Mouse (Mus musculus) brown adipose tissue, adult 24 weeks (tissue): ENCODE results near the gene Fam169b. TPM values are rescaled to one million over a fixed set of nuclear protein-coding genes. Genes with fewer than 3 reads are reported as not detected.

ENCODE experiments used
- H3K27ac ChIP-seq: fragments of 200-500 bp; replicated peaks from 2 replicates; pipeline ENCODE4 v1.5.1; 2012; ENCODE audit warnings: low read depth, mild to moderate bottlenecking, low read length
- H3K4me1 ChIP-seq: fragments of 200-500 bp; 2 replicates; pipeline ENCODE4 v1.6.1; 2012; ENCODE audit warnings: low read length, mixed read lengths; ENCODE audit not compliant: control insufficient read depth, insufficient read depth, insufficient read length
- H3K4me3 ChIP-seq: fragments of 200-500 bp; 2 replicates; pipeline ENCODE4 v1.5.1; 2012; ENCODE audit warnings: low read depth, mild to moderate bottlenecking, low read length, moderate library complexity; ENCODE audit not compliant: insufficient read depth
- polyA plus RNA-seq: library from polyadenylated mRNA; stranded (reverse); fragments of >200 nt; gene quantifications from 2 replicates; pipeline ENCODE4 v1.2.4, GENCODE M21; 2012; ENCODE audit not compliant: missing spikeins, insufficient read depth, insufficient read length

Gene Fam169b
- not detected in 2 replicates for polyA plus RNA-seq

DNA sequence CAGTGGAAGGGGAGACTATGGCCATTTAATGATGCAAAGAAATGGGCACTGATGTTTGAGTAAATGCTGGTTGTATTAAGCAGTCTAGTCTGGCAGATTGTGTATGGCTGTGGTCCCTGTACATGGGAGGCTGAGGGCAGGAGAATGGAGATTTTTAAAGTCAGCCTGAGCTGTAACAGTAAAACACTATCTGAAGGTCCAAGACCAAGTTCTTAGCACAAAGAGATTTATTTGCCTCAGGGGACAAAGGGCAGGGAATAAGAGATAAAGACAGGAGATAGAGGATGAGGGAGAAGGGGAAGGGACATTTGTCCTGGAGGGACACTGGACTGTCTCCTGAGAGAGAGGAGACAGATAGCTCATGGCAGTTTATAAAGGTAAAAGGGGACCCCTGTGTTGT lies at the start of gene Fam169b:
Fam169b (plus strand) TSS at position 325 of the 400 bp plus-strand sequence.
- no peak within 1 kb of the TSS for H3K4me3 ChIP-seq
- no peak within 1 kb of the TSS for H3K27ac ChIP-seq
- peaks cover 7% of the 10 kb centered on the region; the same call in 1 of the 2 replicates for H3K4me1 ChIP-seq

DNA sequence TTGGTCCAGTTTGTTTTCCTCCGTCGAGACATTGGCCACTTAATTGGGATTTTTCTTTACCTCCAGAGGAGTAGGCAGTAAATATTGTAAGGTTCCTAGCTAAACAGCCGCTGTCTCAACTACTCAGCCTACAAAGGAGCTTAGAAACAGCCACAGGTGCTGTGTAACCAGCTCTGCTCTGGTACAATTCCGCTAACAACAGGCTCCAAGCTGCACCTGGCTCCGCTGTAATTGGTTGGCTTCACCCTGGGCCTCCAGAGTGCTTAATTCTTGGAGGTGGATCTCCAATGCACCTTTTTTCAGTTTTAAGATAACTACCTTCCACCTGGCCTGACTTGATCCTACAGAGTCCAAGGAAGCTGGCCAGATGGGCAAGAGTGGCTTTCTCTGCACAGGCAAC lies 49.6 kb upstream of the Fam169b start:
- Histone ChIP-seq H3K4me3 (no peak overlapping the region), H3K27ac (no peak overlapping the region; the same call in 1 of the 2 replicates), H3K4me1 (peaks cover 11% of the 10 kb centered on the region; the same call in 1 of the 2 replicates)

DNA sequence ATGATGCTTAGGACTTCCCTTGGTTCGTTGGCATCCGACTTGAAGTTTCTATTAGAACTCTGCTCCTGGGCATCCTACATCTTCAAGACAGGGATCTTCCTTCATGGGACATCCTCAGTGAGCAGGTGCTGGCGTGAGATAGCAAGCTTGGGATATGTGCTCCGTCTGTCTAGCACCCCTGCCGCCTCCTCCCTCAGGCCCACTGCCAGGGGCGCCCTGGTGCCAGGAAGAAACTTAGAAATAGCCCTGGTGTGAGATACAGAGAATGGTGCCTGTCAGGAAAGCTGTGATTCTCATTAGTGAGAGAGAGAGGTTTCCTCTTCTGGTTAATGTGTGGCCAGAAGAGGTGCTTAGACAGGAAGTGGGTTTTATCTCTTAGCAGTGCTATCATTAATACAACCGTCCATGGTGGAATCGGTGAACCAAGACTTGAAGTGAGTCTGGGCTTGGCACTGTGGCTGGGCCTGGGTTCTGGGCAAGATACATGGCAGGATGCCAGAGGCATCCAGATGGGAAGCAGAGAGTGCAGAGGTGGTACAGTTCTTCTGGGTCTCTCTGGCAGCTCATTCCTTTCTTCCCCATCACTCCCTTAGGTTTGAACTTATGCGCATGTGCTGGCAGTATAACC lies 48.1 kb upstream of the Fam169b start:
- Histone ChIP-seq H3K4me1 (peaks cover 11% of the 10 kb centered on the region; the same call in 1 of the 2 replicates), H3K27ac (no peak overlapping the region), H3K4me3 (no peak overlapping the region)

DNA sequence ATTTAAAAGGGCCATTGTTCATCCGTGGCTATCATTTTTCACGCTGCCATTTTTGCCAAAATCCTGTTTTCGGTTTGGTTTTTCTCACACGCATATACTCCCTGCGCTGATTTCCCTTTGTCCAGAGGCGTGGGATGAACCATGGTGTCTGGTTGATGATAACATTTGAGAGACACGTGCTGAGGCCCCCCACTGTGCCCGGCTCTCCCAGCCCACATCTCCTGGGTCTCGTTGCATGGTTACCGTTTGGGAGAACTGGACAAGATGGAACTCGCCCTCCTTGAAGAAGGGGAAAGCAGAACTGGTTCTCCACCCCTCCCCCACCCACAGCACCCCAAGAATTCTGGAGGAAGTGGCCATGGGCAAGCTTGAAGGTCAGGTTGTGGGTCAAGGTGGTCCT lies 46.6 kb upstream of the Fam169b start:
- H3K4me1 ChIP-seq = peaks cover 7% of the 10 kb centered on the region; the same call in 1 of the 2 replicates
- no peak overlapping the region for H3K27ac ChIP-seq
- H3K4me3 ChIP-seq = no peak overlapping the region

DNA sequence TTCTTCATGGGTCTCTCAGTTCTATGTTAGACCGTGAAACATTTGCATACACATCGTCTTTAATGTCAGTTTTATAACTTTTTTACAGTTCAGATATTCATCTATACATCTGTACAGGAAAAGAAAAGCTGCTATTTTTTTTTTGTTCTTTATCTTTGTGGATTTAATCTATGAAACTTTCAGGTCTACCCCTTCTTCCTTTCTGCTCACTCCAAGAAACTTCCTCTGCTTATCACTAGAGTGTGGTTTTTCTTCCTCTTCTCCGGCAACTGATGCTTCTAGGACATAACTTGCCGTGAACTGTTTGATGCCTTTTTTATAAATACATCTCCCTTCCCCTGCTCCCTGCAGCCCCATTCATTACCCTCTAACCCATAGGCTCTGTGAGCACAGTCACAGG lies 46.0 kb upstream of the Fam169b start:
- H3K27ac ChIP-seq = no peak overlapping the region
- H3K4me3 ChIP-seq = no peak overlapping the region
- H3K4me1 ChIP-seq = peaks cover 2% of the 10 kb centered on the region; the same call in 1 of the 2 replicates

DNA sequence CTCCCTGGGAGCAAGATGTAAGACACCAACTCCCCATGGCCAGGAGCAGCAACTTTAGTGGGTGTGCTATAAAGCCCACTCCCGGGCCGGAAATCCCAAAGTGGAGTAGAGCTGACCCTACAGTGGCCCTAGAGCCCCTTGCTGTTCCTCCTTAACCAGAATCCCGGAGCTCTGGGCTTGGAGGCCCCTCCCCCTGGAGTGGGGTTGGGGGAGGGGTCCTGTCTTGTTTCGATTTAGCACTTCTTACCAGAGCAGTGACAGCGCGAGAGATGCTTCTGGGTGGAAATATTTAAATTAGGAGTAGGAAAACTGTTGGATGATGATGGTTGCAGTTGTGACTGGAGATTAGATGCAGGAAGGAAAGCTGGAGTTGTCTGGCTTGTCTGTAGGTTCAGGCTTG lies 45.1 kb upstream of the Fam169b start:
- H3K27ac ChIP-seq = no peak overlapping the region
- no peaks in the 10 kb centered on the region for H3K4me1 ChIP-seq
- no peak overlapping the region for H3K4me3 ChIP-seq

DNA sequence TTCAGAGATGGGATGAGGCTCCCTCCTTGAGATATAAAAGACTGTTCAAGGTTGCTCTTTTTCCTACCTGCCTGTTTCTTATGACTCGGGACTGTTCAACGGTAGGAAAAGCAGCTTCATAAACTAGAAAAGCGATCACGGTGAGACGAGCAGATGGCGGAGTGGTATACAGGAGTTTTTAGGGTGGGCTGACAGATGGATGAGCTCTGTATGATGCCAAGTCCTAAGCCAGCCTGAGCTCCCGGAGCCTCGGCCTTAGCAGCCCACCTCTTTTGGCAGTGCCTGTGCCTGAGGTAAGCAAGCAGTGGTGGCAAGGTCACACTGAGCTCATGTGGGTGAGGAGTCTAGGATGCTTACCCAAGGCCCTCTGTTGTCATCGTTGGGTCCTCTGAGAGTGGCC lies 42.8 kb upstream of the Fam169b start:
- no peak overlapping the region for H3K4me3 ChIP-seq
- H3K27ac ChIP-seq = no peak overlapping the region
- H3K4me1 ChIP-seq = peaks cover 5% of the 10 kb centered on the region

DNA sequence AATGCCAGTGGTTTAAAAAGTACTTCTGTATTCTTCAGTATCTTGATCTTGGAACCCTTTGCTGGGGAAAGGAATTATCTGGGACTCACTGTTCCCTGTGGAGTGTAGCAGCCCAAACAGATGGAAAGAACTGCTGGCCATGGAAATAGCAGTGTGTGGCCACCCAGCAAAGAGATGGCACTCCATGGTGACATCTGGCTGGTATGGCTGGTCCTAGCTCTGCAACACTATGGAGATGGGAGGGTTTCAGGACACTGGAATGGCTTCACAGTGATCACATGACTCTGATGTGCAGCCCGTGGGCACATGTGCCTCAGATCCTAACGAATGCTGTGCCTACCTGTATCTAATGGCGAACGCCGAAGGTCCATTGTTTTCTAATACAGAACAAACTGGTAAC lies 41.1 kb upstream of the Fam169b start:
- Histone ChIP-seq H3K4me3 (no peak overlapping the region), H3K4me1 (peaks cover 5% of the 10 kb centered on the region), H3K27ac (no peak overlapping the region)

DNA sequence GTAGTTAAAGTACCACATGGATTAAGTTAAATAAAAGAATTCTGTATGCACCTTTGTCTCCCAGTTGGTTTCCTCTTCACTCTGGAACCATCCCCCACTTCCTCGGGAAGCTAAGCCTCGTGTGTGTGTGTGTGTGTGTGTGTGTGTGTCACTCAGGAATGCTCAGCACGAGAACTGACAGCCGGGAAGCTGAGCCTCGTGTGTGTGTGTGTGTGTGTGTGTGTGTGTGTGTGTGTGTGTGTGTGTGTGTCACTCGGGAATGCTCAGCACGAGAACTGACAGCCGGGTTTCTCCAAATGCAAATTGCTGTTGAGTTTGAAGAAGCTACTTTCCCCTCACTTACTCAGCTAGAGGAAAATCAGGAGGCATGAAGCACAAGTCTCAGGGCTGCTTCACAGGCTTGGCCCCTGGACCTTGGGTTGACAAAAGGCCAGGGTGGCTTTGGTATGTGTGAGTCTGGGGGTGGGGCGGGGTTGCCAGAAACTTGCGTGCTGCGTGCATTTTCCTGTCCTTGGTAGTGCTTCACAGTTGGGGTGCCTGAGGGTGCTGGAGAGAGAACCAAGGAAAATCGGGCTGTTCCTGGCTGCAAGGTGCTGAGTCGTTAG lies 39.9 kb upstream of the Fam169b start:
- H3K4me3 ChIP-seq = no peak overlapping the region
- no peak overlapping the region for H3K27ac ChIP-seq
- peaks cover 5% of the 10 kb centered on the region for H3K4me1 ChIP-seq

DNA sequence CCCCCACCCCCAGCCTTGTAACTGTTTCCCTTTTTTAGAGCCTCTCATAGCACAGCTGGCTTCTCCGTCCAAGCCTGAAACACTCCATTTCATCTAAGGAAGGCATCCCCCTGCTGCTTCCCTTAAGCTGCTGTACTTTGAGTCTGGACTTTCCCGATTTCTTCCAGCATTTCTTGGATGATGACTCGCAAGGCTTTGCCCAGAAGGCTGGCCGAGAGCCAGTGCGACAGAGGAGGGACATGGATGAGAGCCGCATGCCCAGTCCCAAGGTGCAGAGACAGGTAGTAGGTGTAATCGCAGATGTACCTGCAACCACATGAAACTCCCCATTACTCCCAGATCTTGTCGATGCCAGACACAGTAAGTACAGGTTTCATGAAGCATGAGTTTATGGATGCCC lies 36.8 kb upstream of the Fam169b start:
- no peak overlapping the region for H3K4me3 ChIP-seq
- H3K4me1 ChIP-seq = peaks cover 5% of the 10 kb centered on the region
- no peak overlapping the region for H3K27ac ChIP-seq

DNA sequence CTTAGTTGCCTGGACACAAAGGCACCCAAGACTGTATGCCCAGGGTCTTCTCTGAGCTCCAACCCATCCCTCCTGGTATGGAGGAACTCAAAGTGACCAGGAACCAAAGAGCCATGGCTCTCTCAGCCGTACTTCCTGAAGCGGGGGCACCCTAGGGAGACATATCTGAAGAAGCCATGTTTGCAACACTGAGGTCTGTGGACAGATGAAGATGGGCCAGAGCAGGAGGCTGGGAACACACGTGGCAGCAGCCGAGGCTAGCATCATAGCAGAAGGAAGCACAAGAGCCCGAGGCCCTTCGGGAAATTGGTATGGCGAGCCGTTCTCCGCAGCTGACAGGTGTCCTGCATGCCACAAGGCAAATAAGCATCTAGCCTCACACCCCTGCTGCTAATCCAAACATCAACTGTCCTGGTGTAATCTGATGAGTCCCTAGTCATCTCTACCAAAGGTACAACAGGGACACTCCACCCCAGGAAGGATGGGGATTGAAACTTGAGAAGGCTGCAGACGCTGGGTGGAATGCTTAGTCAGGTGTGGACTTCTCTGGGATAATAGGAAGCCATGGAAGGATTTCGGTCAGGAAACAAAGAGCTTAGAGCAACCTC lies 34.3 kb upstream of the Fam169b start:
- H3K4me3 ChIP-seq = no peak overlapping the region
- no peak overlapping the region for H3K27ac ChIP-seq
- no peaks in the 10 kb centered on the region; the same call in 1 of the 2 replicates for H3K4me1 ChIP-seq

DNA sequence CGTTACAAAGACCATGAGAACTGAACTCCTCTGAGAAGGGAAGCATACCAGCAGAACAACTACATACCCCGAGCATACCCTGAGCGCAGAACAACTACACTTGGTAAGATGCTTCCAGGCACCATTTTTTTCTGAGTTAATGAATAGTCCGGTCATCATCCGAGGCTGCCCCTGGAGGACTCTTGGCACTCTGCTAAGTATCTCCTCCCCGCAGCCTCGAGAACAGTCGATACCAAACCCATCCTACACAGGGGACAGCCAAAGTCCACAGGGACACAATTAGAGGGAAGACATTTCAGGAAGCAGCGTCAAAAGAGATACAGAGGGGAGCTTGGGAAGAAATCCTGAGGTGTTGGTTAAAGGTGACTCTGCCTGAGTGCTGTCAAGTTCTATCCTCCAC lies 32.4 kb upstream of the Fam169b start:
- H3K27ac ChIP-seq = no peak overlapping the region
- no peaks in the 10 kb centered on the region for H3K4me1 ChIP-seq
- no peak overlapping the region for H3K4me3 ChIP-seq

DNA sequence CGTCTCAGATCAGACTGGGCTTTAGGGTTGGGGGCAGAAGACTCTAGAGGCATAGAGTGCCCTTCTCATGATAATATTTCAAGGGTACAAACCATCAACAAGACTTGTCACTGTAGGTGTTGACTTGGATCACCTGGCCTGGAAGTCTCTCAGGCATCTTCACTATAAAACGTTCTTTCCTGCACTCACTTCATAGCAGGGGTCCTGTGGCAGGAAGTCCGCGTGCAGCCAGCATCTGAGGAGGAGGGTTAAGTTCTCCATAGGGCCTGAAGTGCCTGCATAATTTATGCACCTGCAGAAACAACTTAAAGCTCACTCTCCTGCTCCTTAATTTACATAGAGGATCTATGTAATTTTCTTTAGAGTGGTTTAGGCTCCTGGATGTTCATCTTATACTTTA lies 28.0 kb upstream of the Fam169b start:
- H3K4me1 ChIP-seq = no peaks in the 10 kb centered on the region
- H3K27ac ChIP-seq = no peak overlapping the region
- H3K4me3 ChIP-seq = no peak overlapping the region

DNA sequence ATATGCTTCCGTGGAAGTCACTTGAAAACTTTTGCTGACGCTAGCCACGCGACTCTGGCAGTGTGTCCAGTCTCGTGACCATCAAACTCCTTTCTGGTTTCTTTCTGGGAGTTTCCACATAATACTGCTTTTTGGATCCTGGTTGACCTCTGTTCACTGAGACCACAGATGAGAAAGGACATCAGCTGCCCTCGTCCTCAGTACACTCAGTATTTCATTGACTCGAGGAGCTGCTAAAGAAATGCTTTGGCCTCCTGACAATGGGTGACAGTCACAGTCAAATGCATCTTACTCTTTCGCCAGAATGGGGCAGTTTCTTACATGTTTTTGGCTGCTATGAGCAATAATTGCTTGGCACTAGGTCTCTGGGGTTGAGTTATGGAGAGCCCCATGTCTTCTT lies 27.4 kb upstream of the Fam169b start:
- Histone ChIP-seq H3K4me1 (no peaks in the 10 kb centered on the region), H3K4me3 (no peak overlapping the region), H3K27ac (no peak overlapping the region)

DNA sequence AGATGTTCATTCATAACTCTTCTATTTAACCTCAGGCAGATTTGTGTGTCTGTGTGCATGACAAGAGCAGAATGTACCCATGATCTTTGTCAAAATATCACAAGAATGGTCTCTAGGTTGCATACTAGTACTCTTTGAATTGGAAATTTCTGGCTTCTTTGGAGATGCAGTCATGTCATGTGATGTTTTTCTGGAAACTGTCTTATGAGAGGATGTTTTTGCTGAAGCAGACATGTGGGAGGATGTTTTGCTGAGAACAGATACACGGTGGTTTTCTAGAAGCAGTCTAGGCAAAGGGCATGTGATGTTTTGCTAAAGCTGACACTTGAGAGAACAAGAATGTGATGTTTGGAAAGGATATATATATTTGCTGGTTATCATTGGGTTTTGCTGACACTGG lies 23.2 kb upstream of the Fam169b start:
- Histone ChIP-seq H3K4me3 (no peak overlapping the region), H3K4me1 (no peaks in the 10 kb centered on the region), H3K27ac (no peak overlapping the region)

DNA sequence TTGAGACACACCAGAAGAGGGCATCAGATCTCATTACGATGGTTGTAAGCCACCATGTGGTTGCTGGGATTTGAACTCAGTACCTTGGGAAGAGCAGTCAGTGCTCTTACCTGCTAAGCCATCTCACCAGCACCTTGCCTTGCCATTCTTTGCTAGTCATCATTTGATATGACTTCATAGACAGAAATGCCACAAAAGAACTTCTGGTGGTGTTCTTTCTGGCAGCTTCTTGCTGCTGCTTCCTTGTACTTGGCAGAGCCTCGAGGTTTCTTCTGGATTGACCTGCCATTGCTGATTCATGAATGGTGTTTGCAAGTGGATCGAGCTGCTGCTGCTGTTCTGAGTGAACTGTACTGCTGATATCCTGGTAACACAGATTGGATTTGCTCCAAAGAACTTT lies 22.7 kb upstream of the Fam169b start:
- Histone ChIP-seq H3K4me1 (no peaks in the 10 kb centered on the region), H3K27ac (no peak overlapping the region), H3K4me3 (no peak overlapping the region)
